Mouse (Mus musculus) yolk sac, embryonic 10.5 days (tissue): ENCODE data around the gene Lhfpl3.
"Not testable (repeated sequence)": the region's sequence is repeated elsewhere in the genome, so short reads cannot be mapped to it uniquely, and the experiment has no call there.

Experiments used
- DNase-seq: peaks from one replicate; pipeline ENCODE4 v3.0.0-alpha.2; 2017; ENCODE audit warnings: low spot score

The Lhfpl3 gene

GRCm38 (mm10) chr5:22745885-22746532 lies at the start of gene Lhfpl3:
Gene Lhfpl3 (plus strand): TSS chr5:22746059.
- DNase-seq, result peak; percentile 20

GRCm38 (mm10) chr5:22706271-22706670 lies 39.6 kb upstream of the Lhfpl3 start:
- DNase-seq, result not testable (repeated sequence)

GRCm38 (mm10) chr5:22745529-22745884 lies 352 bp upstream of the Lhfpl3 start:
- DNase-seq, result no peak

- DNase-seq, result no peak
Measured at GRCm38 (mm10) chr5:22746533-22747021, 718 bp downstream of the Lhfpl3 start.

GRCm38 (mm10) chr5:22747305-22747704 lies 1.4 kb downstream of the Lhfpl3 start:
- no peak for DNase-seq

- no peak for DNase-seq
Measured at GRCm38 (mm10) chr5:22757261-22757660, 11.4 kb downstream of the Lhfpl3 start.

GRCm38 (mm10) chr5:22770726-22771125 lies 24.9 kb downstream of the Lhfpl3 start:
- DNase-seq, result no peak

GRCm38 (mm10) chr5:22795361-22795760 lies 49.5 kb downstream of the Lhfpl3 start:
- no peak for DNase-seq

- no peak for DNase-seq
Measured at GRCm38 (mm10) chr5:22813426-22813825, 67.6 kb downstream of the Lhfpl3 start.

- no peak for DNase-seq
Measured at GRCm38 (mm10) chr5:22829822-22830450, 84.1 kb downstream of the Lhfpl3 start.

- no peak for DNase-seq
Measured at GRCm38 (mm10) chr5:22851572-22851971, 105.7 kb downstream of the Lhfpl3 start.

GRCm38 (mm10) chr5:22853503-22853902 lies 107.6 kb downstream of the Lhfpl3 start:
- no peak for DNase-seq

GRCm38 (mm10) chr5:22856480-22856879 lies 110.6 kb downstream of the Lhfpl3 start:
- DNase-seq, result no peak

- no peak for DNase-seq
Measured at GRCm38 (mm10) chr5:22861399-22861798, 115.5 kb downstream of the Lhfpl3 start.

GRCm38 (mm10) chr5:22869031-22869430 lies 123.2 kb downstream of the Lhfpl3 start:
- DNase-seq, result no peak

GRCm38 (mm10) chr5:22872417-22872816 lies 126.6 kb downstream of the Lhfpl3 start:
- DNase-seq, result no peak

- DNase-seq, result no peak
Measured at GRCm38 (mm10) chr5:22888345-22888744, 142.5 kb downstream of the Lhfpl3 start.

- DNase-seq, result no peak
Measured at GRCm38 (mm10) chr5:22889481-22889880, 143.6 kb downstream of the Lhfpl3 start.

GRCm38 (mm10) chr5:22897228-22897627 lies 151.4 kb downstream of the Lhfpl3 start:
- no peak for DNase-seq

GRCm38 (mm10) chr5:22897656-22898289 lies 151.9 kb downstream of the Lhfpl3 start:
- no peak for DNase-seq

GRCm38 (mm10) chr5:22898593-22898992 lies 152.7 kb downstream of the Lhfpl3 start:
- DNase-seq, result no peak

- DNase-seq, result no peak
Measured at GRCm38 (mm10) chr5:22899913-22900312, 154.1 kb downstream of the Lhfpl3 start.

- DNase-seq, result no peak
Measured at GRCm38 (mm10) chr5:22917197-22917596, 171.3 kb downstream of the Lhfpl3 start.
